Comparison of ENCODE assay signal across 8 mouse cellular contexts in the genomic region with DNA sequence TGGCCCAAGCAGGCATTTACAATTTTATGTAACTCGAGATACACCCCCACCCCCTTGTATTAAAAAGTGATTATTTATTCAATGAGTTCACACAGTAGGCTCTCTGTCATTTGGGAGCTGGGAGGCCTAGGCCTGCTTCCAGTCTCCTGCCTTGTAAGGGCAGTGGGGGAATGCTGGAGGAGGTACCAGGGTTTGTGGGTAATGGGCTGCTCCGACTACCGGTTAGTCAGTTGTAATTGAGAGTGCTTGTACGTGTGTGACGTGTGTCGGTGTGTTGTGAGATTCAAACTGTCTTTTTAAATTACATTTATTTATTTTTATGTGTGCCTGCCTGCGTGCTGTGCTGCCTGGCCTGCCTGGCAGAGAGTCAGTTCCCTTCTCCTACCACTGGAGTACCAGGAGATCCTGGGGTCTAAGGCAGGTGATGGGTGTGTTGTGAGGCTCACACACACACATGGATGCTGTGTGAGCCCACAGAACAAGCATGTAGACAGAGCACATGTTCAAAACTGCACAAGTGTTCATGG. TPM values are rescaled to one million over a fixed set of nuclear protein-coding genes. Genes with fewer than 3 reads are reported as not detected.
DNase-seq lines count a peak whose midpoint lies in the region; ATAC-seq and TF ChIP-seq lines count a peak whose summit lies in the region.

No protein-coding gene starts in this region.

- H3K27me3 ChIP-seq in hindbrain, embryonic 10.5 days (ENCODE audit: insufficient read depth, poor library complexity, severe bottlenecking), result no peaks in the 10 kb centered on the region
- H3K27me3 ChIP-seq in liver, embryonic 15.5 days, result peaks cover 98% of the 10 kb centered on the region

- peaks cover 3% of the 10 kb centered on the region for H3K4me1 ChIP-seq in cortical plate, adult 2 months (ENCODE audit: control insufficient read depth, insufficient read depth, low read length)
- H3K4me1 ChIP-seq in hindbrain, embryonic 10.5 days (replicated peaks), result peaks cover 74% of the 10 kb centered on the region
- peaks cover 91% of the 10 kb centered on the region for H3K4me1 ChIP-seq in liver, embryonic 15.5 days (replicated peaks)

- ATAC-seq in liver, embryonic 15.5 days (ENCODE audit: insufficient read depth), result no peak

- WGBS in hindbrain, embryonic 10.5 days, result 21% methylated on average over 7 of the region's 7 CpGs
- 53% methylated on average over 7 of the region's 7 CpGs for WGBS in liver, embryonic 15.5 days (ENCODE audit: insufficient replicate concordance)

- no peak overlapping the region for H3K9ac ChIP-seq in liver, embryonic 15.5 days

- 0 out of 2 replicates have a peak, but pooled peaks have one; percentile 21 for TF ChIP-seq POLR2A in cortical plate, adult 2 months (IDR thresholded peaks at IDR 0.05; ENCODE audit: extremely low read depth, insufficient read depth, low read length)

- no peak for DNase-seq in layer of hippocampus, adult 2 months (ENCODE audit: low spot score in 2 of 2)
- DNase-seq in layer of hippocampus, adult 9-10 months (ENCODE audit: low spot score), result no peak
- DNase-seq in hindbrain, embryonic 10.5 days (ENCODE audit: low spot score), result peak; percentile 56
- peak; percentile 79 for DNase-seq in telencephalon, adult 2 months (ENCODE audit: low read depth, low spot score)
- no peak for DNase-seq in right cerebral cortex, postnatal 25 days
- no peak for DNase-seq in thymus, postnatal 0 days (ENCODE audit: low spot score)

- peak overlapping the region; percentile 95 for H3K4me3 ChIP-seq in layer of hippocampus, adult 2 months
- H3K4me3 ChIP-seq in cortical plate, adult 2 months (ENCODE audit: insufficient read depth, low read length), result peak overlapping the region; percentile 90
- H3K4me3 ChIP-seq in hindbrain, embryonic 10.5 days, result peak overlapping the region; percentile 73
- no peak overlapping the region for H3K4me3 ChIP-seq in liver, embryonic 15.5 days (replicated peaks)

- H3K36me3 ChIP-seq in hindbrain, embryonic 10.5 days, result peaks cover 7% of the 10 kb centered on the region; the same call in 1 of the 2 replicates
- H3K36me3 ChIP-seq in liver, embryonic 15.5 days (replicated peaks), result no peaks in the 10 kb centered on the region

- no peaks in the 10 kb centered on the region for H3K9me3 ChIP-seq in hindbrain, embryonic 10.5 days
- no peaks in the 10 kb centered on the region for H3K9me3 ChIP-seq in liver, embryonic 15.5 days (replicated peaks)

- peak; percentile 49 for TF ChIP-seq CTCF in layer of hippocampus, adult 2 months (conservative IDR thresholded peaks at IDR 0.05)
- TF ChIP-seq CTCF in cortical plate, adult 2 months (IDR thresholded peaks at IDR 0.05; ENCODE audit: extremely low read depth, insufficient read depth, low read length), result no peak

- peak overlapping the region; percentile 83; the same call in 1 of the 2 replicates for H3K4me2 ChIP-seq in liver, embryonic 15.5 days

- H3K27ac ChIP-seq in layer of hippocampus, adult 2 months, result peak overlapping the region; percentile 100
- peak overlapping the region; percentile 30; the same call in 1 of the 2 replicates for H3K27ac ChIP-seq in cortical plate, adult 2 months (ENCODE audit: insufficient read depth, low read length)
- peak overlapping the region; percentile 100 for H3K27ac ChIP-seq in hindbrain, embryonic 10.5 days
- H3K27ac ChIP-seq in liver, embryonic 15.5 days (replicated peaks), result no peak overlapping the region

RNA-seq across cellular contexts. Expression of a gene that starts 3.8 kb away (rescaled TPM):
- 10 to 100 TPM; 19.9 to 20.7 TPM for total RNA-seq in layer of hippocampus, adult 2 months (2021)
- polyA plus RNA-seq in cortical plate, adult 2 months (2012; rRNA removed), result 10.1 and 10.2 TPM in 2 replicates
- 17.0 and 18.8 TPM in 2 replicates for polyA plus RNA-seq in hindbrain, embryonic 10.5 days (2016; fragmentation: Nextera tagmentation; extraction: Ambion mirVana)
- polyA plus RNA-seq in liver, embryonic 15.5 days (2015; fragmentation: Nextera tagmentation; extraction: Ambion mirVana), result 0.91 and 1.0 TPM in 2 replicates
- 3.3 and 4.6 TPM in 2 replicates for polyA plus RNA-seq in thymus, postnatal 0 days (2015; fragmentation: Nextera tagmentation; extraction: Ambion mirVana)

Comparison
In these comparisons a context has a peak if more than half of its experiments do, and no peak if none do; other contexts are left out.
1. DNase-seq: peak in hindbrain, embryonic 10.5 days (single experiment) and telencephalon, adult 2 months (single experiment); none in layer of hippocampus, adult 2 months (0 of 2), layer of hippocampus, adult 9-10 months (single experiment), right cerebral cortex, postnatal 25 days (single experiment) and thymus, postnatal 0 days (single experiment).